7 mouse cellular contexts compared by ENCODE assay signal in the genomic region with DNA sequence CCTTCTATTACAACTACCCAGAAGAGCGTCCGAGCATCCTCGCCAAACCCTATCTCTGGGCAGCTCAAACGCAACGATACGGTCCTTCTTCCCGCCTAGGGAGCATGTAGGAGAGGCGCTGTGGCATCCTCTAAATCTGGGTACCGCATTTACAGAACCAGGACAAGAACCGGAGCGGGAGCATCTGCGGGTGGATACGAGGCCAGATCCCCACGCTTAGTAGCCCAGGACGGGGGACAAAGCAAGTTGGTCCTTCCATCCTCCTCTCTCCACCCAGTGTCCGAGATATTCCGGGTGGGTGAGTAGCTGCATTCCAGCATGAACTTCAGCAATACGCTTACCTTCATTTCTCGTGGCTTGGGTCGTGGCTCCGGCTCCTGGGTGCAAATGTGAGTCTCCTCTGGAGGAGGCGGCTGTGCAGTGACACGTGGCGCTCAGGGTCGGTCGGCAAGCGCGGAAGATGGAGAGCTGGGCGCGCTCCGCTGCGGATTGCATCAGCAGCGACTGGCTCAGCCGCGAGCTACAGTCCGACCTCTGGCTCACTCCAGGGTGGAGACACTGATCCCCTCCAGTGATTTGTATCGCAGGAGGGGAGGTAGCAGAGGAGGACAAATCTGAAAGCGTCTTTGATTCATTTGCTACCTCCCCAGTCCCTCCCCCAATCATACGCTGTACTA. TPM values are rescaled to one million over a fixed set of nuclear protein-coding genes. Genes with fewer than 3 reads are reported as not detected.
DNase-seq lines count a peak whose midpoint lies in the region; ATAC-seq and TF ChIP-seq lines count a peak whose summit lies in the region.

A gene (minus strand): TSS at position 637 of the 677 bp plus-strand sequence.

- peak within 1 kb of the TSS; percentile 36 for H3K4me3 ChIP-seq in thymus, adult 2 months (ENCODE audit: control insufficient read depth, insufficient read depth, low read length)
- H3K4me3 ChIP-seq in forebrain, embryonic 12.5 days (replicated peaks), result peak within 1 kb of the TSS; percentile 53
- peak within 1 kb of the TSS; percentile 49 for H3K4me3 ChIP-seq in limb, embryonic 15.5 days
- peak within 1 kb of the TSS; percentile 47 for H3K4me3 ChIP-seq in neural tube, embryonic 14.5 days (ENCODE audit: low read depth, low read length)

- peak; percentile 29 for DNase-seq in thymus, adult 2 months
- DNase-seq in thymus, adult 18-20 months, result no peak
- DNase-seq in adrenal gland, postnatal 14 days, result peak; percentile 53

- H3K27me3 ChIP-seq in thymus, adult 2 months (ENCODE audit: control insufficient read depth, insufficient read depth, low read length), result no peaks in the 10 kb centered on the region
- H3K27me3 ChIP-seq in forebrain, embryonic 12.5 days, result 0 out of 2 replicates have a peak, but pooled peaks cover 3% of the 10 kb centered on the region
- H3K27me3 ChIP-seq in limb, embryonic 15.5 days, result peaks cover 13% of the 10 kb centered on the region
- no peaks in the 10 kb centered on the region for H3K27me3 ChIP-seq in neural tube, embryonic 14.5 days (ENCODE audit: control insufficient read depth, insufficient read depth, low read length)

- no peaks in the 10 kb centered on the region for H3K36me3 ChIP-seq in thymus, adult 2 months (ENCODE audit: control insufficient read depth, insufficient read depth, low read length)
- no peaks in the 10 kb centered on the region for H3K36me3 ChIP-seq in forebrain, embryonic 12.5 days (replicated peaks)
- no peaks in the 10 kb centered on the region for H3K36me3 ChIP-seq in limb, embryonic 15.5 days
- H3K36me3 ChIP-seq in neural tube, embryonic 14.5 days (ENCODE audit: control insufficient read depth, insufficient read depth, low read length), result no peaks in the 10 kb centered on the region

- TF ChIP-seq CTCF in thymus, adult 2 months (IDR thresholded peaks at IDR 0.05; ENCODE audit: borderline replicate concordance, control insufficient read depth, extremely low read depth, insufficient read depth, low read length, poor library complexity), result no peak

- no peak within 1 kb of the TSS for H3K27ac ChIP-seq in thymus, adult 2 months (ENCODE audit: control insufficient read depth, insufficient read depth, low read length)
- H3K27ac ChIP-seq in forebrain, embryonic 12.5 days, result no peak within 1 kb of the TSS
- H3K27ac ChIP-seq in limb, embryonic 15.5 days, result peak within 1 kb of the TSS; percentile 57
- no peak within 1 kb of the TSS for H3K27ac ChIP-seq in neural tube, embryonic 14.5 days (ENCODE audit: low read depth, low read length)

- ATAC-seq in forebrain, embryonic 12.5 days (ENCODE audit: low FRiP score), result peak; percentile 82
- peak; percentile 68 for ATAC-seq in inflammation-experienced regulatory T-cells, adult 6 months
- no peak for ATAC-seq in limb, embryonic 15.5 days (ENCODE audit: insufficient number of reproducible peaks, low FRiP score, low TSS enrichment, low read depth)
- ATAC-seq in neural tube, embryonic 14.5 days (ENCODE audit: low read depth), result peak; percentile 89

- peak within 1 kb of the TSS; percentile 74 for H3K9ac ChIP-seq in forebrain, embryonic 12.5 days
- peak within 1 kb of the TSS; percentile 46 for H3K9ac ChIP-seq in limb, embryonic 15.5 days
- peak within 1 kb of the TSS; percentile 63 for H3K9ac ChIP-seq in neural tube, embryonic 14.5 days (replicated peaks; ENCODE audit: low read depth, low read length)

- H3K4me2 ChIP-seq in forebrain, embryonic 12.5 days, result peak within 1 kb of the TSS; percentile 91
- peak within 1 kb of the TSS; percentile 88 for H3K4me2 ChIP-seq in limb, embryonic 15.5 days
- peak within 1 kb of the TSS; percentile 98 for H3K4me2 ChIP-seq in neural tube, embryonic 14.5 days (ENCODE audit: low read depth, low read length)

- no peaks in the 10 kb centered on the region for H3K9me3 ChIP-seq in forebrain, embryonic 12.5 days
- H3K9me3 ChIP-seq in limb, embryonic 15.5 days, result no peaks in the 10 kb centered on the region
- H3K9me3 ChIP-seq in neural tube, embryonic 14.5 days (ENCODE audit: control insufficient read depth, low read length), result no peaks in the 10 kb centered on the region

- 1% methylated on average over 39 of the region's 39 CpGs for WGBS in thymus, adult 2 months
- under 1% methylated on average over 39 of the region's 39 CpGs for WGBS in forebrain, embryonic 12.5 days
- WGBS in limb, embryonic 15.5 days, result under 1% methylated on average over 39 of the region's 39 CpGs
- WGBS in neural tube, embryonic 14.5 days, result under 1% methylated on average over 39 of the region's 39 CpGs

- no peak for TF ChIP-seq POLR2A in thymus, adult 2 months (IDR thresholded peaks at IDR 0.05; ENCODE audit: control insufficient read depth, extremely low read depth, insufficient read depth, low read length, poor library complexity)

- H3K4me1 ChIP-seq in thymus, adult 2 months (replicated peaks; ENCODE audit: control insufficient read depth, insufficient read depth, low read length), result peaks cover 13% of the 10 kb centered on the region
- peaks cover 7% of the 10 kb centered on the region; the same call in 1 of the 2 replicates for H3K4me1 ChIP-seq in forebrain, embryonic 12.5 days
- peaks cover 12% of the 10 kb centered on the region for H3K4me1 ChIP-seq in limb, embryonic 15.5 days
- peaks cover 5% of the 10 kb centered on the region; the same call in 1 of the 2 replicates for H3K4me1 ChIP-seq in neural tube, embryonic 14.5 days (ENCODE audit: control insufficient read depth, insufficient read depth, low read length)

RNA-seq across cellular contexts. Expression of the gene that starts here (rescaled TPM):
- 1.9 and 3.1 TPM in 2 replicates for polyA plus RNA-seq in thymus, adult 2 months (2012; rRNA removed)
- 5.9 and 8.0 TPM in 2 replicates for total RNA-seq in adrenal gland, postnatal 14 days (2021)
- 98.9 and 105 TPM in 2 replicates for polyA plus RNA-seq in forebrain, embryonic 12.5 days (2016; fragmentation: Nextera tagmentation; extraction: Ambion mirVana)
- polyA plus RNA-seq in inflammation-experienced regulatory T-cells, adult 6 months (2017; shearing (Covaris generic)), result 10 to 100 TPM; 13.7 to 17.8 (median 14.5) TPM
- 31.2 and 34.9 TPM in 2 replicates for polyA plus RNA-seq in limb, embryonic 15.5 days (2015; fragmentation: Nextera tagmentation; extraction: Ambion mirVana)
- 111 and 119 TPM in 2 replicates for polyA plus RNA-seq in neural tube, embryonic 14.5 days (2014; fragmentation: Nextera tagmentation; extraction: Ambion mirVana)

Comparison
In these comparisons a context has a peak if more than half of its experiments do, and no peak if none do; other contexts are left out.
1. DNase-seq: peak in thymus, adult 2 months (single experiment) and adrenal gland, postnatal 14 days (single experiment); none in thymus, adult 18-20 months (0 of 2).
2. Peak in every context shown above with its lines, with median percentiles within 50 percentile points of each other: H3K4me3 ChIP-seq, H3K4me2 ChIP-seq and H3K9ac ChIP-seq.